Mouse (Mus musculus): ENCODE measurements around the gene Tmem217.

DNA sequence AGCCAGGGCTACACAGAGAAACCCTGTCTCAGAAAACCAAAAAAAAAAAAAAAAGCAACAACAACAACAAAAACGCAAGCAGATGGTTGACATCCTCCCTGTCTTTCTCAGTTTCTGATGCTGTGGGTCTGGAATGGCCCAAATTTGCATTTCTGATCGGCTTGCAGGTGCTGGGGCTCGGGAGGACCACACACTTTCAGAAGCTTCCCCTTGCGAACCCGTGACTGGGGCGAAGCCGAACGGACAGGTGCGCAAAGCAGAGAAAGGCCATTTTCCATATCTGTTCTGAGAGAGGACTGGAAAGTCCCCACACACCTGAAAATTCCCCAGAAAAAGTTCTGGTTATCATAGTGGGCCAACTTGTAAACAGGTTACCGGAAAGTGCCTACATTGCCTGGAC, 74.8 kb downstream of the Tmem217 start:
- no peak for TF ChIP-seq CTCF (IDR thresholded peaks at IDR 0.05; ENCODE audit: low read depth)
- no peak for TF ChIP-seq EP300 (IDR thresholded peaks at IDR 0.05; ENCODE audit: low read depth)
